Mouse (Mus musculus): Measurements from ENCODE around the gene Pim3. TPM values are rescaled to one million over a fixed set of nuclear protein-coding genes. Genes with fewer than 3 reads are reported as not detected.
A peak's percentile ranks its signal among the peaks of the same experiment; 100 is the strongest.

Gene Pim3
- polyA plus RNA-seq, 1 experiment from 2014 or later, result 48.3 TPM

DNA sequence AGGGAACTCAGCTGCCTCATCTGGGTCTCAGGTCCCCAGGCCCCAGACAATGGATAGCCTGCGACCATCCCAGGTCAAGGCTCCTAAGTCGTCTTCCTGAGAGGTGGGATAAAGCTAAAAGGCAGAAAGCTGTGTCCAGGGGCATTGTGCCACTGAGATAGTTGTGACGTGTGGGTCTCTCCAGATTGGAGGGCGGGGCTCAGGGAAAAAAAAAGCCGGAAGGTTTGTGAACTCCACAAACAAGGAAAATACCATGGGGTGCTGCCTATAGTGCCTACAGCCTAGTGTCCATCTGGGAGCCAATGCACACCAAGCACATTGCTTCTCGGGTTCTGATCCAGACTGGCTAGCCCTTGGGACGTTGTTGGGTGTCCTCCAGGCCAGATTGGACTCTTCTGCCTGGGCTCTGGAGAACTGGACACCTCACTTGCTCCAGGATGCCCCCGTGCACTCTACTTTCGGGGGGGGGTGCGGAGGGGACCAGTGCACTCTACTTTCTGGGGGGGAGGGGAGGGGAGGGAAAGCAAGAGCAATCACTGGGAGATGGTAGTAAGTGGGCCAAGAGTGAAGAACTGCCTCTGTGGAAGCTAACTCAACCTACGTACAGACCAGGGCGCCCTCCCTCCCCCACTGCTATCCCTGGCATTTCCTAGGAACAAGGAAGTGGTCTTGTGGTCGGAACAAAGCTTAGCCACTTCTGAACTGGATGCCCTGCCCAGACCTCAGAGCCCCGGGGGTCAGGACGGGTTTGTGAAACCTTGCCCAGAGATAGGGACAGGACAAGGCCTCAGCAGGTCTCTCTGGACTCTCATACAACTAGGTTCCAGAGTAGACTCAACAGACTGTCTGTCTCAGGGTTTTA, 6.8 kb upstream of the Pim3 start:
- Histone ChIP-seq H3K9me3 (no peaks in the 10 kb centered on the region), H3K27me3 (ENCODE audit: insufficient read depth, poor library complexity, severe bottlenecking) (no peaks in the 10 kb centered on the region), H3K36me3 (no peaks in the 10 kb centered on the region), H3K4me1 (replicated peaks) (peaks cover 52% of the 10 kb centered on the region), H3K27ac (peak overlapping the region; percentile 70), H3K4me3 (no peak overlapping the region)
- 73% methylated on average over 15 of the region's 15 CpGs for WGBS
- no peak for DNase-seq (ENCODE audit: low spot score)

DNA sequence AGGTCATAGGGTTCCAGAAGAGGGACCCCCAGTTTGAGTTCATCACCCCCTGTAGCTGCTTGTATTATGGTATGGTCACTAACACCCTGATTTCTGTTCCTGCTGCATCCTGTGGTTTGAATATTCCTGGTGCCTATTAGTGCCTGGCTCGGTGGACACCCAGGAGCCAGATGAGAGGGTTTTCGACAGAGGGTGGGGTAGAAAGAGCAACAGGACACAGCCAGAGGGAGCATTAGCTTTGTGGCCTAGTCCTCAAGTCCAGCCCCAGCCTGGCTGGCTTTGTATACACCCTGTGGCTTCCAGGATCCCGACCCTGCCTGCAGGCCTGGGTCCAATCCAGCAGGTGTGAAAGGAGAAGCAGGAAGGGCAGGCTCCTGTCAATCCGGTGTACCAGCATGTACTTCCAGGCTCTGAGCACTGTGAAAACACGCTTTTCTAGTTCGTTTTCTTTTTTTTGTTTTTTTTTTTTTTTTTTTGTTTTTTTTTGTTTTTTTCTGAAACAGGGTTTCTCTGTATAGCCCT, 6.0 kb upstream of the Pim3 start:
- H3K36me3 ChIP-seq, result no peaks in the 10 kb centered on the region
- no peaks in the 10 kb centered on the region for H3K9me3 ChIP-seq
- H3K4me3 ChIP-seq, result no peak overlapping the region
- WGBS, result 76% methylated on average over 6 of the region's 6 CpGs
- H3K4me1 ChIP-seq (replicated peaks), result peaks cover 44% of the 10 kb centered on the region
- H3K27me3 ChIP-seq (ENCODE audit: insufficient read depth, poor library complexity, severe bottlenecking), result peaks cover 3% of the 10 kb centered on the region; the same call in 1 of the 2 replicates
- DNase-seq (ENCODE audit: low spot score), result no peak
- H3K27ac ChIP-seq, result peak overlapping the region; percentile 70

DNA sequence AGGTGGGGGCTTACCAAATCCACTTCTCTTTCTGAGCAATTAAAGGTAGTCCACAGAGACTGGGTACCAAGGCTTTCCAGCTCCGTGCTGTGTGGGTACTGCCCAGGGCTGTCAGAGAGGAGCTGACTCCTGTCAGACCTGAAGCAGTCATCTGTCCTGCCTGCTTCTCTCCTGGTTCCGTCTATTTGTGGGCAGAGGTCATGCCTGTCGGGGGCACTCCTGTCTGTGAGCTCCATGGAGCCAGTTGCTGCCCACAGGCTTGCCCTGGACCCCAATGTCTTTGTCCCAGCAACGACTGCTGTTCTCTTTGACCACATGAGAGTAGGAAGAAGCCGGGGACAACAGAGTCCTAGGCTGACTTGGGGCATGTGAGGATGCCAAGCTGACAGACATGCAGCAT, 5.4 kb upstream of the Pim3 start:
- Histone ChIP-seq H3K27me3 (ENCODE audit: insufficient read depth, poor library complexity, severe bottlenecking) (peaks cover 5% of the 10 kb centered on the region; the same call in 1 of the 2 replicates), H3K9me3 (no peaks in the 10 kb centered on the region), H3K36me3 (no peaks in the 10 kb centered on the region), H3K4me1 (replicated peaks) (peaks cover 44% of the 10 kb centered on the region), H3K27ac (no peak overlapping the region), H3K4me3 (no peak overlapping the region)
- WGBS, result 82% methylated on average over 5 of the region's 5 CpGs
- no peak for DNase-seq (ENCODE audit: low spot score)

DNA sequence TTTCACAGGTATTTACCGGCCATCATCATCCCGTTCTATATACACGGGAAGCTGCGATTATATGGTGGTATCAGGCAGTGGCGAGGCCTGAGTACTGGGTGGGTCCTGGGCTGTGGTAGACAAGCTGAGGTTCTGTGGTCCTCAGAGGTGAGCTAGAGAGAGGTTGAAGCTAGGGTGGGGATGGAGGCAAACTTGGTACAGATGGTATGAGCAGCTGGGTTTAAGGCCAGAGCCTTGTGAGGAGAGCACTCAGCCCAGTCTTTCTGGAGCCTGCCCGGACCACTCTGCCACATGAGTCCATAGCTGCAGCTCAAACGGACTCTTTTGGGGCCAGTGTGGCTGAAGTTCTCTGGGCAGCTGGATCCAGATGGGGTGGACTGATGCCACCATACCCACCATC, 4.6 kb upstream of the Pim3 start:
- Histone ChIP-seq H3K9me3 (no peaks in the 10 kb centered on the region), H3K27me3 (ENCODE audit: insufficient read depth, poor library complexity, severe bottlenecking) (peaks cover 5% of the 10 kb centered on the region; the same call in 1 of the 2 replicates), H3K27ac (no peak overlapping the region), H3K4me1 (replicated peaks) (peaks cover 40% of the 10 kb centered on the region), H3K4me3 (no peak overlapping the region), H3K36me3 (no peaks in the 10 kb centered on the region)
- WGBS, result 95% methylated on average over 7 of the region's 7 CpGs
- DNase-seq (ENCODE audit: low spot score), result no peak

DNA sequence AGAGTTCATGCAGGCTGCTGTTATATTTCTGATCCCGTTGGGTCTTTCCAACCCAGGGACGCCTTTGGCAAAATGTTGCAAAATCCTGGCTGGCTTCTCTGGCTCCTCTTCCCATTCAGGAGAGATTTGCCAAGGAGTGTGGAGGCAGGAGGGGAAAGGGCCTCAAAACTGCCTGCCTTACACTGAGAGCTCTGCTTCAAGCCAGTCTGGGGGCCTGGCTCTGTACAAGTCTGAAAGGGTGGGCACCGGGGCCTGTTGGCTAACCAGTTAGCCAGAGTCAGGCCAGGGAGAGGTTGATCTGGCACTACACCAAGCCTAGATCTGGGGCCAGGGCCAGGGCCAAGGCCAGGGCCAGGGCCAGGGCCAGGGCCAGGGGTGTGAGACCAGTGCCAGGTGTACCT, 3.8 kb upstream of the Pim3 start:
- H3K27ac ChIP-seq, result peak overlapping the region; percentile 25; the same call in 1 of the 2 replicates
- H3K36me3 ChIP-seq, result no peaks in the 10 kb centered on the region
- H3K27me3 ChIP-seq (ENCODE audit: insufficient read depth, poor library complexity, severe bottlenecking), result peaks cover 5% of the 10 kb centered on the region; the same call in 1 of the 2 replicates
- H3K4me1 ChIP-seq (replicated peaks), result peaks cover 45% of the 10 kb centered on the region
- no peaks in the 10 kb centered on the region for H3K9me3 ChIP-seq
- WGBS, result 87% methylated on average over 3 of the region's 3 CpGs
- DNase-seq (ENCODE audit: low spot score), result no peak
- H3K4me3 ChIP-seq, result no peak overlapping the region

DNA sequence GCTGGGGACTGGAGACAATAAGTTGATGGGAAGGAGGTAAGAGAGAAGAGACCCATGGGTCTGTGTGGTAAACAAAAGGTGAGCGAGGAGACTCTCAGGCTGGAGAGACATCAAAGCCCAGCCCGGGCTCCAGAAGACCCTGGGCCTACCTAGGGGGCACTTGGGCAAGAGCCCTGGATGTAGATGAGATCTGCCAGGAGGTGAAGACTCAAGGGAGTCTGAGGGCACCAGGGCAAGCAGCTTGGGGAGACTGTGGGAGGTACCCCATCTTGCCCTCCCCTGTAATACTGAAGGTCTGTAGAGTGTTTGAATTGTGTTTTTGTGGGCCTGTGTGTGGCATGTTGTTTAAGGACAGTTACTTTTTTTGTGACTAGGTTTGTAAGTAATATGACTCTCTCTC, 3.3 kb upstream of the Pim3 start:
- DNase-seq (ENCODE audit: low spot score), result no peak
- WGBS, result 85% methylated on average over 2 of the region's 2 CpGs
- Histone ChIP-seq H3K36me3 (no peaks in the 10 kb centered on the region), H3K4me3 (no peak overlapping the region), H3K27me3 (ENCODE audit: insufficient read depth, poor library complexity, severe bottlenecking) (peaks cover 5% of the 10 kb centered on the region; the same call in 1 of the 2 replicates), H3K4me1 (replicated peaks) (peaks cover 51% of the 10 kb centered on the region), H3K27ac (no peak overlapping the region; the same call in 1 of the 2 replicates), H3K9me3 (no peaks in the 10 kb centered on the region)

DNA sequence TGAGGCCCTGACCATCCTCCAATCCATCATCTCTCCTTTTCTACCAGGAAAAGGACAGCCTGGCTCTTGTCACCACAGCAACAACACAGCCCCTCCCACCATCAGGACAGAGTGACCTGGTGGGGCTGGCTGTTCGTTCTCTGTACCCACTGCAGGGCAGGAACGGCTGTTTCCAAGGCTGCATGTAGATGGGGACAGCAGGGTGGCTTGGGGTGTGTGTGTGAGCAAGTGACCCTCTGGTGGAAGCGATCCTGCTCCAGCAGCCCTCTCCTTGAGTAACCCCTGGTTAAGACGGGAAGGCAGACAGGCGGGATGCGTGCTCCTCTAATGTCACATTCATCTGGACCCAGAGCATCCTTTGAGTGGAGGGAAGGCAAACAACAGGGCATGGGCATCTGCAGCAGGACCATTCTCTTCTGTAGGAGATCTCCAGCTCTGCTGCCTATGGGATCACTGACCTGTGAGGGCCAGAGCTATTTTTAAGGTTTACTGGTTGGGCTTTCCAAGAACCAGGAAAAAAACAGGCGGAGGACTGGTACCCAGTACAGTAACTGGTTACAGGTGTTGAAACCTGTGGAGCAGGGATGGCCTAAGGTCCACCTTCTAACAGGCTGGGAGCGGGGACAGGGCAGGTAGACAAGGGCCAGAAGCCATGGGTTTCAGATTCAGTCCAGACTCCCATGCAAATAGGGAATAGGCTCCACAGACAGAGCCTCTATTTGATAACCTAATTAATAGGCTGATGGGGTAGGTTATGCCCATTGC, 2.6 kb upstream of the Pim3 start:
- WGBS, result 71% methylated on average over 8 of the region's 8 CpGs
- peaks cover 53% of the 10 kb centered on the region for H3K4me1 ChIP-seq (replicated peaks)
- no peak overlapping the region for H3K4me3 ChIP-seq
- H3K27ac ChIP-seq, result no peak overlapping the region
- H3K36me3 ChIP-seq, result peaks cover 4% of the 10 kb centered on the region
- DNase-seq (ENCODE audit: low spot score), result no peak
- peaks cover 5% of the 10 kb centered on the region; the same call in 1 of the 2 replicates for H3K27me3 ChIP-seq (ENCODE audit: insufficient read depth, poor library complexity, severe bottlenecking)
- H3K9me3 ChIP-seq, result no peaks in the 10 kb centered on the region

DNA sequence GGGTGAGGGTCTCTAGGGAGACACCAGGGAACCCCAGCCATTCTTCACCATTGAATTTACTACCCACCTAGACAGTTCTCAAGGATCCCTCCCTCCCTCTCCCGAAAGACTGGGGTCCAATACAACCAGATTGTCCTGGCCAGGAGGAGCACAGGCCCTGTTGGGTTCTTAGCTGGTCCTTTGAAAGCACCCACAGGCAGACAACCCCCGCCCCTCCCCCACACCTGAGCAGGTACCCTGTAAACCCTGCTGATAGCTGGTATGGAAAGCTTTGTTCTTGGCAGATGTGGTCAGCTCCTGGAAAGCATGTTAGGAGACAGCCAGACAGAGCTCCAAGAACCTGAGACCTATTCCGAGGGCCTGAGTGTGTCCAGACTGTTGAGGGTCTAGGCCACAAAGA, 1.2 kb upstream of the Pim3 start:
- Histone ChIP-seq H3K9me3 (no peaks in the 10 kb centered on the region), H3K27me3 (ENCODE audit: insufficient read depth, poor library complexity, severe bottlenecking) (peaks cover 5% of the 10 kb centered on the region; the same call in 1 of the 2 replicates), H3K27ac (no peak overlapping the region), H3K4me1 (replicated peaks) (peaks cover 53% of the 10 kb centered on the region), H3K4me3 (0 out of 2 replicates have a peak overlapping the region, but pooled peaks have one; percentile 82), H3K36me3 (peaks cover 18% of the 10 kb centered on the region)
- no peak for DNase-seq (ENCODE audit: low spot score)
- 87% methylated on average over 3 of the region's 3 CpGs for WGBS

DNA sequence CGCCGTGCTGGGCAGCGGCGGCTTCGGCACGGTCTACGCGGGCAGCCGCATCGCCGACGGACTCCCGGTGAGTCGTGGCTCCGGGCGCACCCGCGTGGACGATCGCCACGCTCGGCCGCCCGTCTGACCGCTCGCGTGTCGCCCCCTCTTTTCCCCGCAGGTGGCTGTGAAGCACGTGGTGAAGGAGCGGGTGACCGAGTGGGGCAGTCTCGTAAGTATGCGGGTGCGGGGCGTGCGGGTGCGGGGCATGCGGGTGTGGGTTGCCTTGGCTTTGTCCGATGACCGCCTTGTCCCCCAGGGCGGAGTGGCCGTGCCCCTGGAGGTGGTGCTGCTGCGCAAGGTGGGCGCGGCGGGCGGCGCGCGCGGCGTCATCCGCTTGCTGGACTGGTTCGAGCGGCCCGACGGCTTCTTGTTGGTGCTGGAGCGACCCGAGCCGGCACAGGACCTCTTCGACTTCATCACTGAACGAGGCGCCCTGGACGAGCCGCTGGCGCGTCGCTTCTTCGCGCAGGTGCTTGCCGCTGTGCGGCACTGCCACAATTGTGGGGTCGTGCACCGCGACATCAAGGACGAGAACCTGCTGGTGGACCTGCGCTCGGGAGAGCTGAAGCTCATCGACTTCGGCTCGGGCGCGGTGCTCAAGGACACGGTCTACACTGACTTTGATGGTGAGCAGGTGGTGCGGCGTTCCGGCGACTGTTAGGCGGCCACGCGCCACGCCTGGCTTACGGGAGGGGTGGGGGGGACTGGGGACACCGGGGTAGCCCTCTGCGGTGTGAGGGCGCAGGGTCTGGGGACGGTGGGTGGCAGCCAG, 1.1 kb downstream of the Pim3 start:
- Histone ChIP-seq H3K9me3 (no peaks in the 10 kb centered on the region; the same call in 1 of the 2 replicates), H3K36me3 (peaks cover 37% of the 10 kb centered on the region), H3K27ac (peak overlapping the region; percentile 98), H3K27me3 (ENCODE audit: insufficient read depth, poor library complexity, severe bottlenecking) (peaks cover 5% of the 10 kb centered on the region; the same call in 1 of the 2 replicates), H3K4me1 (replicated peaks) (peaks cover 72% of the 10 kb centered on the region), H3K4me3 (peak overlapping the region; percentile 82)
- WGBS, result under 1% methylated on average over 98 of the region's 98 CpGs
- DNase-seq (ENCODE audit: low spot score), result peak; percentile 65

DNA sequence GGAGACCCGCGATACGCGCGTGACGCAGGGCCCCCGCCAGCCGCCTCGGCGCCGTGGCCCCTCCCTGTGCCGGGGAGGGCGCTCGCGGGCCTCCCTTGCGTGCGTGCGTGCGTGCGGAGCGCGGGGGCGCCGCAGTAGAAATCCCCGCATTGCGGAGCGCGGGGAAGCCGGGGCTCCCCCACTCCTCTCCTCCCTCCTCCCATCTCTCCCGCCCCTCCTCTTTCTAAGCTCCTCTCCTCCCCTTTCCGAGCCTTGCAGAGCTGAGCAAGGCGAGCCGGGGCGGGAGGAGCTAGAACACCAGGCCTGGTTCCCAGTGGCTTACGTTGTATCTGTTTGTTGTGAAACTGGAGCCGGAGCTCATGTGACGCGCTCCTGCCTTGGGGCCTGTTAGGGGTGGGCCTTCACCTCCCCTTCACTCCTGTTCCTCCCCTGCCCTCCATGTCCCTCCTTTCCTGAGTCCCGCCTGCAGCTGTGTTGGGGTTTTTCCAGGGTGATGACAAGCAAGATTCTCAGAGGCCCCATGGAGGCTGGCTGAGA, 1.8 kb downstream of the Pim3 start:
- peaks cover 5% of the 10 kb centered on the region; the same call in 1 of the 2 replicates for H3K27me3 ChIP-seq (ENCODE audit: insufficient read depth, poor library complexity, severe bottlenecking)
- under 1% methylated on average over 33 of the region's 39 CpGs for WGBS
- H3K27ac ChIP-seq, result peak overlapping the region; percentile 98
- H3K4me1 ChIP-seq (replicated peaks), result peaks cover 72% of the 10 kb centered on the region
- no peaks in the 10 kb centered on the region; the same call in 1 of the 2 replicates for H3K9me3 ChIP-seq
- peak; percentile 86 for DNase-seq (ENCODE audit: low spot score)
- H3K36me3 ChIP-seq, result peaks cover 37% of the 10 kb centered on the region
- peak overlapping the region; percentile 82 for H3K4me3 ChIP-seq

DNA sequence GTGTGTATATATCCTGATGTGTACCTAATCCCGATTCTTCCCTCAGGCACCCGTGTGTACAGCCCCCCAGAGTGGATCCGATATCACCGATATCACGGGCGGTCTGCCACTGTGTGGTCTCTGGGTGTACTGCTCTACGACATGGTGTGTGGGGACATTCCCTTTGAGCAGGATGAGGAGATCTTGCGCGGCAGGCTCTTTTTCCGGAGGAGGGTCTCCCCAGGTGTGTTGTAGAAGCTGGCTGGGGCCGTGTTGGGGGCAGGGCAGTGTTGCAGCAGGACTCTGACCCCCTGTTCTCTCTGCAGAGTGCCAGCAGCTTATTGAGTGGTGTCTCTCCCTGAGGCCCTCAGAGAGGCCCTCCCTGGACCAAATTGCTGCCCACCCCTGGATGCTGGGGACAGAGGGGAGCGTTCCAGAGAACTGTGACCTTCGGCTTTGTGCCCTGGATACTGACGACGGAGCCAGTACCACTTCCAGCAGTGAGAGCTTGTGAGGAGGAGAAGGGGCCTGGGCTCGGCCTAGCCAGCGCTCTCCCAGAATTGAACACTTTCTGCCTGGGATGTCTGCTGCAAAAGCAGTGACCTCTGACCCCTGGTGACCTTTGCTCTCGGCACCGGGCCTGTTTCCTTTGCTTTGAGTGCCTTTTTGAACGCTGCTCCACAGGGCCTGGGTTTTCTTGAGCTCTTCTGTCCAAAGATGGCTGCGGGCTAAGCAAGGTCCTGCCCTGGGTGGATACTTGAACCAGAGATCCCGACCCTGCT, 2.5 kb downstream of the Pim3 start:
- Histone ChIP-seq H3K4me3 (peak overlapping the region; percentile 82), H3K4me1 (replicated peaks) (peaks cover 68% of the 10 kb centered on the region), H3K36me3 (peaks cover 37% of the 10 kb centered on the region), H3K27me3 (ENCODE audit: insufficient read depth, poor library complexity, severe bottlenecking) (peaks cover 5% of the 10 kb centered on the region; the same call in 1 of the 2 replicates), H3K9me3 (no peaks in the 10 kb centered on the region; the same call in 1 of the 2 replicates), H3K27ac (peak overlapping the region; percentile 98)
- WGBS, result 34% methylated on average over 22 of the region's 22 CpGs
- peak; percentile 47 for DNase-seq (ENCODE audit: low spot score)
